Comparison of ENCODE assay signal across 8 mouse cellular contexts in genomic region chr2:167420811-167421241, GRCm38 (mm10). TPM values are rescaled to one million over a fixed set of nuclear protein-coding genes. Genes with fewer than 3 reads are reported as not detected.
DNase-seq lines count a peak whose midpoint lies in the region; ATAC-seq and TF ChIP-seq lines count a peak whose summit lies in the region.

No protein-coding gene starts in this region.

- TF ChIP-seq CTCF in gastrocnemius, adult 2 months (IDR thresholded peaks at IDR 0.05): no peak
- no peak for TF ChIP-seq CTCF in CH12.LX (conservative IDR thresholded peaks at IDR 0.05 in 1 of 2, IDR thresholded peaks at IDR 0.05 in 1 of 2; ENCODE audit: low read depth in 2 of 2, low read length in 2 of 2)

- H3K4me2 ChIP-seq in CH12.LX (ENCODE audit: insufficient read depth, low read depth, poor library complexity, severe bottlenecking): peak overlapping the region; percentile 93
- H3K4me2 ChIP-seq in limb, embryonic 12.5 days: peak overlapping the region; percentile 73

- H3K79me2 ChIP-seq in CH12.LX (replicated peaks; ENCODE audit: control insufficient read depth, extremely low read depth, insufficient read depth, poor library complexity, severe bottlenecking): peaks cover 35% of the 10 kb centered on the region

- TF ChIP-seq RAD21 in CH12.LX (IDR thresholded peaks at IDR 0.05; ENCODE audit: low read depth, low read length): no peak

- H3K9ac ChIP-seq in CH12.LX (ENCODE audit: insufficient read depth, low read depth): peak overlapping the region; percentile 90
- H3K9ac ChIP-seq in limb, embryonic 12.5 days (replicated peaks): peak overlapping the region; percentile 94

- in situ Hi-C loops in CH12.LX (cut with MboI; ENCODE audit: low pct_ligation_motif_present, low pct_unique_long_range_greater_than_20kb, low sequenced_read_pairs): loop anchor here (5.0 to 25.0 kb wide), 3 partner anchors 36 to 356 kb away; partner anchors contain the start of gene Znfx1

- peak; percentile 1; the same call in 1 of the 2 replicates for ATAC-seq in erythroid progenitor cell, adult 5-6 weeks (replicated peaks; ENCODE audit: low FRiP score, poor library complexity, severe bottlenecking)
- ATAC-seq in limb, embryonic 12.5 days (ENCODE audit: insufficient number of reproducible peaks, insufficient read depth, low FRiP score, low TSS enrichment, low read depth): no peak
- no peak for ATAC-seq in inflammation-experienced regulatory T-cells, adult 6 months

- dilution Hi-C loops in CH12.LX (cut with MboI; ENCODE audit: extremely low pct_ligation_motif_present, extremely low pct_unique_long_range_greater_than_20kb, low sequenced_read_pairs): no loop called here

- H3K27me3 ChIP-seq in CH12.LX (replicated peaks): no peaks in the 10 kb centered on the region
- H3K27me3 ChIP-seq in limb, embryonic 12.5 days: no peaks in the 10 kb centered on the region

- intact Hi-C loops in gastrocnemius, adult 2 months (cut with DNase I): loop anchor here (5.0 kb wide), 3 partner anchors 41 to 359 kb away; partner anchors contain the start of gene Znfx1
- intact Hi-C loops in gastrocnemius, postnatal 36 days (cut with DNase I): loop anchor here (5.0 kb wide), 2 partner anchors 41 to 359 kb away; partner anchors contain the start of gene Znfx1

- TF ChIP-seq POLR2A in CH12.LX (IDR thresholded peaks at IDR 0.05; ENCODE audit: low read depth, low read length): no peak

- peaks cover 2 to 57% of the 10 kb centered on the region in 2 experiments; a peak in 3 of 4 replicates for H3K4me1 ChIP-seq in CH12.LX (ENCODE audit: control insufficient read depth in 1 of 2, insufficient read depth in 2 of 2)
- H3K4me1 ChIP-seq in limb, embryonic 12.5 days (replicated peaks): peaks cover 16% of the 10 kb centered on the region

- peak overlapping the region; percentile 100 for H3K27ac ChIP-seq in gastrocnemius, adult 2 months
- peak overlapping the region; percentile 73 for H3K27ac ChIP-seq in CH12.LX (ENCODE audit: insufficient read depth, low read depth)
- peak overlapping the region; percentile 98 for H3K27ac ChIP-seq in limb, embryonic 12.5 days

- no peak for TF ChIP-seq EP300 in CH12.LX (IDR thresholded peaks at IDR 0.05; ENCODE audit: low read length)

- peak overlapping the region; percentile 76 for H3K4me3 ChIP-seq in gastrocnemius, adult 2 months
- H3K4me3 ChIP-seq in CH12.LX (replicated peaks in 1 of 3; ENCODE audit: low read depth in 2 of 3, low read length in 2 of 3, poor library complexity in 1 of 3): peak overlapping the region; percentile 68 to 90 (median 84)
- peak overlapping the region; percentile 81 for H3K4me3 ChIP-seq in limb, embryonic 12.5 days (replicated peaks)

- H3K36me3 ChIP-seq in CH12.LX (replicated peaks in 1 of 2; ENCODE audit: control insufficient read depth in 1 of 2, insufficient read depth in 1 of 2, low read length in 1 of 2): peaks cover 20 to 30% of the 10 kb centered on the region in 2 experiments
- peaks cover 25% of the 10 kb centered on the region for H3K36me3 ChIP-seq in limb, embryonic 12.5 days

- H3K9me3 ChIP-seq in CH12.LX (replicated peaks; ENCODE audit: low read length): no peaks in the 10 kb centered on the region
- 0 out of 2 replicates have a peak, but pooled peaks cover 3% of the 10 kb centered on the region for H3K9me3 ChIP-seq in limb, embryonic 12.5 days

- no peak for DNase-seq in gastrocnemius, adult 2 months
- no peak for DNase-seq in gastrocnemius, postnatal 36 days
- DNase-seq in CH12.LX (ENCODE audit: extremely low read depth) (peak; percentile 20), adipocyte (ENCODE audit: low spot score) (no peak)
- peak; percentile 22 for DNase-seq in retina, postnatal 1 day

- 27% methylated on average over 10 of the region's 10 CpGs for WGBS in limb, embryonic 12.5 days

TF ChIP-seq in CH12.LX, 34 proteins besides CTCF, POLR2A, EP300 and RAD21:
- TF ChIP-seq E2F4 (IDR thresholded peaks at IDR 0.05; ENCODE audit: insufficient replicate concordance, low read depth, low read length) (no peak), JUND (conservative IDR thresholded peaks at IDR 0.05; ENCODE audit: low read depth, low read length) (no peak), MYC (IDR thresholded peaks at IDR 0.05; ENCODE audit: low read depth, low read length) (0 out of 2 replicates have a peak, but pooled peaks have one; percentile 10), BHLHE40 (IDR thresholded peaks at IDR 0.05; ENCODE audit: low read depth, low read length) (no peak), SMC3 (IDR thresholded peaks at IDR 0.05; ENCODE audit: low read depth, low read length) (no peak)

RNA-seq across cellular contexts. Expression of gene Slc9a8, which starts 0.7 kb away (rescaled TPM):
- total RNA-seq in gastrocnemius, adult 2 months (2021): 10 to 100 TPM; 25.0 to 30.4 TPM
- 10 to 100 TPM; 21.8 to 22.8 TPM for total RNA-seq in gastrocnemius, postnatal 36 days (2021)
- total RNA-seq in CH12.LX (2012; rRNA removed): 21.2 and 26.0 TPM in 2 replicates
- 12.9 and 14.5 TPM in 2 replicates for total RNA-seq in CH12.LX (2014; rRNA removed)
- 20.6 and 25.0 TPM in 2 replicates for polyA plus RNA-seq in CH12.LX (2012; ENCODE audit: insufficient read length, low read depth)
- 49.0 and 56.6 TPM in 2 replicates for total RNA-seq in erythroid progenitor cell, adult 5-6 weeks (2015; ENCODE audit: low replicate concordance)
- 37.7 and 38.0 TPM in 2 replicates for total RNA-seq in erythroid progenitor cell, adult 5-6 weeks (2017; ENCODE audit: low replicate concordance)
- polyA plus RNA-seq in limb, embryonic 12.5 days (2016; fragmentation: Nextera tagmentation; extraction: Ambion mirVana): 24.9 and 27.0 TPM in 2 replicates
- polyA plus RNA-seq in inflammation-experienced regulatory T-cells, adult 6 months (2017; shearing (Covaris generic)): 10 to 100 TPM; 28.6 to 62.5 (median 41.6) TPM

Comparison
In these comparisons a context has a peak if more than half of its experiments do, and no peak if none do; other contexts are left out.
1. DNase-seq: peak in CH12.LX (single experiment) and retina, postnatal 1 day (single experiment); none in gastrocnemius, adult 2 months (single experiment), gastrocnemius, postnatal 36 days (0 of 2) and adipocyte (single experiment).
2. Peak in every context shown above with its lines, with median percentiles within 50 percentile points of each other: H3K27ac ChIP-seq and H3K4me3 ChIP-seq.